Mouse (Mus musculus): ENCODE results near the gene Tcf23. TPM values are rescaled to one million over a fixed set of nuclear protein-coding genes. Genes with fewer than 3 reads are reported as not detected.
"Not testable (repeated sequence)": the region's sequence is repeated elsewhere in the genome, so short reads cannot be mapped to it uniquely, and the experiment has no call there.

Tcf23 gene
- polyA plus RNA-seq, 1 experiment: not detected

DNA sequence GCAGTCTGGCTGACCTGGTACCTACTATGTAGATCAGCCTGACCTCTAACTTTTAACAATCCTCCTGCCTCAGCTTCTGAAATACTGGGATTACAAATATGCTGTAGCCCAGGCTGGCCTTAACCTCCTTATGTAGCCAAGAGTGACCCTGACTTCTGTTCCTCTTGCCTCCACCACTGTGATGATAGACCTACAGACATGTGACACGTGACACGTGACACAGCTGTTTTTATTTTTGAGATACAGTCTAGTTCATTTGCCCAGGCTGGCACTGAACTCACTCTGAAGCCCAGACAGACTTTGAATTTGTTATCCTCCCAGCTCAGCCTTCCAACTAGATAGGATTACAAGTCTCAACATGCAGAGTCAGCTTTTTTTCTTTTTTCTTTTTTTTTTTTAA is 32.5 kb downstream of the Tcf23 start:
- TF ChIP-seq POLR2A (IDR thresholded peaks at IDR 0.05; ENCODE audit: borderline replicate concordance, extremely low read depth, insufficient read depth, insufficient read length, poor library complexity, severe bottlenecking) (no peak), CTCF (IDR thresholded peaks at IDR 0.05; ENCODE audit: borderline replicate concordance, extremely low read depth, insufficient read depth, insufficient read length) (no peak)
- DNase-seq (ENCODE audit: low read depth): no peak

- no peak for DNase-seq (ENCODE audit: low read depth)
- TF ChIP-seq POLR2A (IDR thresholded peaks at IDR 0.05; ENCODE audit: borderline replicate concordance, extremely low read depth, insufficient read depth, insufficient read length, poor library complexity, severe bottlenecking) (no peak), CTCF (IDR thresholded peaks at IDR 0.05; ENCODE audit: borderline replicate concordance, extremely low read depth, insufficient read depth, insufficient read length) (no peak)
Measured at GRCm38 (mm10) chr5:31001560-31001959, 33.1 kb downstream of the Tcf23 start.

GRCm38 (mm10) chr5:31004184-31004583 is 35.7 kb downstream of the Tcf23 start:
- peak; percentile 95 for DNase-seq (ENCODE audit: low read depth)
- peak; percentile 92 for TF ChIP-seq CTCF (IDR thresholded peaks at IDR 0.05; ENCODE audit: borderline replicate concordance, extremely low read depth, insufficient read depth, insufficient read length)
- TF ChIP-seq POLR2A (IDR thresholded peaks at IDR 0.05; ENCODE audit: borderline replicate concordance, extremely low read depth, insufficient read depth, insufficient read length, poor library complexity, severe bottlenecking): no peak

DNA sequence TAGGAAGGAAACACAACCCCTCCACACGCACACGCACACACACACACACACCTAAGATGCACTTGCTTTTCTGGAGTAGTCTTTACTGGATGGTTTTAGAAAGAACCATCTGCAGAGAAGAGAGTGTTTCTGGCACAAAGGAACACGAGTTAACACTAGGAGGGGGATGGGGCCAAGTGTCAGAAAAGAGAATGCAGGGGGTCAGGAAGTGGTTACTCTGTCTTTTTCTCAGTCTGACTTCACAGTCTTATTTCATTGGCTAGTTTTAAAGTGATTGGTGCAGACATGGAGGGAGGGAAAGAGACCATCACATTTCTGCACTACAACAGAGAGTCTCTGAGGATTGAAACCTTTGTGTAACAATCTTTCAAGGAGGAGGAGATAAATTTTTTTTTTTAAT is 44.3 kb downstream of the Tcf23 start:
- DNase-seq (ENCODE audit: low read depth): no peak
- TF ChIP-seq CTCF (IDR thresholded peaks at IDR 0.05; ENCODE audit: borderline replicate concordance, extremely low read depth, insufficient read depth, insufficient read length) (no peak), POLR2A (IDR thresholded peaks at IDR 0.05; ENCODE audit: borderline replicate concordance, extremely low read depth, insufficient read depth, insufficient read length, poor library complexity, severe bottlenecking) (no peak)

DNA sequence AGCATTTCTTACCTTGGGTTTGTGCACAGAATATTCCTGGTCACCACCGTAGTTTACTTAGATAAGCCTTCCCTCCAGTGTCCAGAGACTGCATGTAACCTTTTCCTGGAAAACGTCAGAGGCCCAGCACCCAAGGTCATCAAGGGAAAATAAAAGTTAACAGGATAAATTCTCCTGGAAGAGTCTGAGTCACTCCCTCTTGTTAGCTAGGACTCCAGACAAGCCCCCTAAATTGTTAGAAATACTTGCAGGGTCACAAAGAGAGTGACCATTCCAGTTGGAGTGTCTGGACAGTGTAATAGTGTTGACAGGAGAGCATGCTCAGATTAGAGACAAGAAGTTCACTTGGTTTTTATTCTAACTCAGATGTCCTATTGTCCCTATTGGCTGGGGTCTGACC is 47.5 kb downstream of the Tcf23 start:
- no peak for DNase-seq (ENCODE audit: low read depth)
- no peak for TF ChIP-seq CTCF (IDR thresholded peaks at IDR 0.05; ENCODE audit: borderline replicate concordance, extremely low read depth, insufficient read depth, insufficient read length)
- TF ChIP-seq POLR2A (IDR thresholded peaks at IDR 0.05; ENCODE audit: borderline replicate concordance, extremely low read depth, insufficient read depth, insufficient read length, poor library complexity, severe bottlenecking): no peak

- DNase-seq (ENCODE audit: low read depth): not testable (repeated sequence)
Measured at GRCm38 (mm10) chr5:31021790-31022189, 53.3 kb downstream of the Tcf23 start.

DNA sequence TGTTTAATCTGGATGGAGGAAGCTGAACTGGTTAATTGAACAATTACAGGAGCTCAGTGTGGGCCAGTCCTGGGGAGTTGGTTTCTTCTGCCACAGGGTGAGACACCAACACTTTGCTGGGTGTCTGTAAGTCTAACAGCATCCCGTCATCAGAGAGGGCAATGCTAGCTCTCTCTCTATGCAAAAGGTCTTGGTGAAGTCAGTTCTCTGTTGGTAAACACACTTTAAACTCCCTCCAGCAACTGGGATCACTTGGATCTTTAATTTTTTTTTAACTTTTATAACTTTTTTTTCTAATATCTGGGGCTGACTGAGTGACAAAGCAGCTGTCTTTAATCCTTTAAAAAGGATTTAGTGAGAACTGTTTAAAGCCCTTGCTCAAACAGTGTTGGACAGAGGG is 54.2 kb downstream of the Tcf23 start:
- no peak for TF ChIP-seq CTCF (IDR thresholded peaks at IDR 0.05; ENCODE audit: borderline replicate concordance, extremely low read depth, insufficient read depth, insufficient read length)
- no peak for TF ChIP-seq POLR2A (IDR thresholded peaks at IDR 0.05; ENCODE audit: borderline replicate concordance, extremely low read depth, insufficient read depth, insufficient read length, poor library complexity, severe bottlenecking)
- DNase-seq (ENCODE audit: low read depth): no peak

GRCm38 (mm10) chr5:31023254-31023653 is 54.8 kb downstream of the Tcf23 start:
- TF ChIP-seq POLR2A (IDR thresholded peaks at IDR 0.05; ENCODE audit: borderline replicate concordance, extremely low read depth, insufficient read depth, insufficient read length, poor library complexity, severe bottlenecking): no peak
- DNase-seq (ENCODE audit: low read depth): no peak

- DNase-seq (ENCODE audit: low read depth): no peak
Measured at GRCm38 (mm10) chr5:31024641-31025040, 56.2 kb downstream of the Tcf23 start.

More at GRCm38 (mm10) chr5:31024641-31025040, 56.2 kb downstream of the Tcf23 start:
- TF ChIP-seq CTCF (IDR thresholded peaks at IDR 0.05; ENCODE audit: borderline replicate concordance, extremely low read depth, insufficient read depth, insufficient read length) (no peak), POLR2A (IDR thresholded peaks at IDR 0.05; ENCODE audit: borderline replicate concordance, extremely low read depth, insufficient read depth, insufficient read length, poor library complexity, severe bottlenecking) (no peak)

Other genes starting within 250 kb of the Tcf23 start
- 163 and 172 TPM in 2 replicates for gene Mapre3, start 154.0 kb upstream of the Tcf23 start, polyA plus RNA-seq (2012; rRNA removed)
- gene Tmem214, start 100.7 kb upstream of the Tcf23 start, polyA plus RNA-seq (2012; rRNA removed): 82.3 and 88.6 TPM in 2 replicates
- 70.9 and 72.1 TPM in 2 replicates for gene Agbl5, start 80.0 kb upstream of the Tcf23 start, polyA plus RNA-seq (2012; rRNA removed)
- 162 and 256 TPM in 2 replicates for gene Ost4, start 60.9 kb upstream of the Tcf23 start, polyA plus RNA-seq (2012; rRNA removed)
- 12.8 and 23.0 TPM in 2 replicates for gene Emilin1, start 55.3 kb upstream of the Tcf23 start, polyA plus RNA-seq (2012; rRNA removed)
- gene Khk, start 47.2 kb upstream of the Tcf23 start, polyA plus RNA-seq (2012; rRNA removed): 7.9 and 8.5 TPM in 2 replicates
- gene Cgref1, start 23.1 kb upstream of the Tcf23 start, polyA plus RNA-seq (2012; rRNA removed): 27.4 and 34.4 TPM in 2 replicates
- 178 and 250 TPM in 2 replicates for gene Preb, start 8.3 kb upstream of the Tcf23 start, polyA plus RNA-seq (2012; rRNA removed)
- gene Atraid, start 79.7 kb downstream of the Tcf23 start, polyA plus RNA-seq (2012; rRNA removed): 122 and 154 TPM in 2 replicates
- gene Slc5a6, start 80.3 kb downstream of the Tcf23 start, polyA plus RNA-seq (2012; rRNA removed): 40.7 and 44.5 TPM in 2 replicates
- gene Cad, start 86.1 kb downstream of the Tcf23 start, polyA plus RNA-seq (2012; rRNA removed): 33.8 and 34.0 TPM in 2 replicates
- not detected in 2 replicates for gene Dnajc5g, start 137.6 kb downstream of the Tcf23 start, polyA plus RNA-seq (2012; rRNA removed)
- 21.2 and 31.6 TPM in 2 replicates for gene Slc30a3, start 139.6 kb downstream of the Tcf23 start, polyA plus RNA-seq (2012; rRNA removed)
- 0.05 TPM in 1 of 2 replicates, not detected in the other for gene Trim54, start 148.1 kb downstream of the Tcf23 start, polyA plus RNA-seq (2012; rRNA removed)
- gene Ucn, start 170.2 kb downstream of the Tcf23 start, polyA plus RNA-seq (2012; rRNA removed): not detected in 2 replicates
- gene Mpv17, start 185.6 kb downstream of the Tcf23 start, polyA plus RNA-seq (2012; rRNA removed): 55.9 and 74.4 TPM in 2 replicates
- gene Gm29609, start 211.2 kb downstream of the Tcf23 start, polyA plus RNA-seq (2012; rRNA removed): 3.7 and 4.1 TPM in 2 replicates
- 94.3 and 110 TPM in 2 replicates for gene Gtf3c2, start 211.5 kb downstream of the Tcf23 start, polyA plus RNA-seq (2012; rRNA removed)
- gene Snx17, start 224.6 kb downstream of the Tcf23 start, polyA plus RNA-seq (2012; rRNA removed): 96.8 and 110 TPM in 2 replicates
- gene Eif2b4, start 224.8 kb downstream of the Tcf23 start, polyA plus RNA-seq (2012; rRNA removed): 53.3 and 58.6 TPM in 2 replicates
- gene Zfp513, start 233.6 kb downstream of the Tcf23 start, polyA plus RNA-seq (2012; rRNA removed): 62.0 and 96.9 TPM in 2 replicates

Measured in brain, embryonic 14.5 days (tissue).